Mouse (Mus musculus): Measurements from ENCODE around the gene Dop1a. TPM values are rescaled to one million over a fixed set of nuclear protein-coding genes. Genes with fewer than 3 reads are reported as not detected.
A peak's percentile ranks its signal among the peaks of the same experiment; 100 is the strongest.

Gene Dop1a
- polyA plus RNA-seq, 1 experiment from 2014 or later: 16.8 TPM

DNA sequence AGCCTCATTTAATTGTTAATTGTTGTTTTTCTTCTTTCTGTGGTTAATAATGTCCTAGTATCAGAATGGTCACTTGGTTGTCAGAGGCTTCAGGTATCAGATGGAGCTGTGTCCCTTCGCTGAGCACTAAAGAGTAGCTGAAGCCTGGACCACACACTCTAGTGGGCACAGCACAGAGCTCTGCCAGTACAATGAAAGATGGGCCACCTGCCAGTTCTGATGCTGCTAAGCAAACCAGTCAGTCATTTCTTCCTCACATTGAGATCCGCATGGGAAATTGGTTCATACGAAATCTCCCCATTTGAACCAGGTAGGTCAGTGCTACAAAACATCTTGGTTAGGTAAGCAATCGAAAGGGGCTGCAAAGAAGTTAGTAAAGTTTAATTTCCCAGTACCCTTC, 87.7 kb downstream of the Dop1a start:
- Histone ChIP-seq H3K4me2 (ENCODE audit: low read depth, low read length, severe bottlenecking) (no peak overlapping the region), H3K4me3 (ENCODE audit: low read depth, low read length) (no peak overlapping the region), H3K27ac (ENCODE audit: low read depth, low read length) (no peak overlapping the region), H3K9me3 (ENCODE audit: control insufficient read depth, low read length) (no peaks in the 10 kb centered on the region), H3K27me3 (ENCODE audit: control insufficient read depth, insufficient read depth, low read length) (no peaks in the 10 kb centered on the region), H3K36me3 (ENCODE audit: control insufficient read depth, insufficient read depth, low read length) (no peaks in the 10 kb centered on the region; the same call in none of the 2 replicates), H3K9ac (ENCODE audit: low read length) (no peak overlapping the region), H3K4me1 (replicated peaks; ENCODE audit: control insufficient read depth, insufficient read depth, low read length) (no peaks in the 10 kb centered on the region)
- DNase-seq (ENCODE audit: low spot score) (no peak), ATAC-seq (replicated peaks; ENCODE audit: low FRiP score) (no peak)
- WGBS: 95% methylated on average over 4 of the region's 4 CpGs

DNA sequence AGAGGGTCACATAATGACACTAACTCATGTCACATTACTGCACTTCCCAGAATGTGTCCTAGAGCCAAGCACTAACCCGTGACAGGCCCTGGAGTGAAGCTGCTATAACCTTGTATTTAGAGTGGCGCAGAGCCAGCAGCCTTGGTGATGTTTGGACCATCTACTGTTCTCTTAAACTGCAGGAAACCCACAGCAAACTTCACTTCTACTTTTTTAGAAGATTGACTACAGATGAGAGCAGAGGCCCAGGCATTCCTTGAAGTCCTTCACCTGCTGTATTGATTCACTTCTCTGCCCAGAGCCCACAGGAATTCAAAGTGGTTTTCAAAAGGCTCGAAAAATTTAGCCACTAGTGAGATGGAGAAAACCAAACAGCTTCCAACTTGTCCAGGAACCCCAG, 93.6 kb downstream of the Dop1a start:
- Histone ChIP-seq H3K27me3 (ENCODE audit: control insufficient read depth, insufficient read depth, low read length) (no peaks in the 10 kb centered on the region), H3K4me3 (ENCODE audit: low read depth, low read length) (no peak overlapping the region), H3K27ac (ENCODE audit: low read depth, low read length) (no peak overlapping the region), H3K4me2 (ENCODE audit: low read depth, low read length, severe bottlenecking) (no peak overlapping the region), H3K4me1 (replicated peaks; ENCODE audit: control insufficient read depth, insufficient read depth, low read length) (no peaks in the 10 kb centered on the region), H3K9ac (ENCODE audit: low read length) (no peak overlapping the region), H3K9me3 (ENCODE audit: control insufficient read depth, low read length) (no peaks in the 10 kb centered on the region), H3K36me3 (ENCODE audit: control insufficient read depth, insufficient read depth, low read length) (no peaks in the 10 kb centered on the region; the same call in none of the 2 replicates)
- WGBS: 92% methylated on average over 3 of the region's 3 CpGs
- no peak for DNase-seq (ENCODE audit: low spot score)
- no peak for ATAC-seq (replicated peaks; ENCODE audit: low FRiP score)

DNA sequence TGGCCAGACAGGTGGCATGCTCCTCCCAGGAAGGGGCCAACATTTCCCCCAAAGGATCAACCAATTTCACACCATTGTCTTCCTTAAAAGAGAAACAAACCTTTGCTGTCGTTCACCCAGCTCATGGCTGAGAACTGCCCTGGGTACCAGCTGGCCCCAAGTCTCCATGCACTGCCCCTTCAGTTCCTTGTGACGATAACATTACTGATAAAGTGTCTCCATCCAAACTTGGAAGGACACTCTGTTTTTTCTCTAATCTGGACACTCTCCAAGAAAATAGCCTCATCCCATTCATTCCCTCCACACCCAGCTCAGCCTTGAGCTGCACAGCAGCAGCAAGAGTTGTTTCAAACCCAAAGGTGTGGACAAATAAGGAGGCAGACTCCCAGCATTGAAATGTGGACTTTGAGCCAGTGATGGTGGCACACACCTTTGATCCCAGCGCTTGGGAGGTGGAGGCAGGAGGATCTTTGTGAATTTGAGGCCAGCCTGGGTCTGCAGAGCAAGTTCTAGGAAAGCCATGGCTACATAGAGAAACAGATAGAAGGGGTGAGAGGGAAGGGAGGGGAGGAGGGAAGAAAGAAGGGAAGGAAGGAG, 102.5 kb downstream of the Dop1a start:
- Histone ChIP-seq H3K4me1 (replicated peaks; ENCODE audit: control insufficient read depth, insufficient read depth, low read length) (peaks cover 5% of the 10 kb centered on the region; the same call in 1 of the 2 replicates), H3K9me3 (ENCODE audit: control insufficient read depth, low read length) (no peaks in the 10 kb centered on the region), H3K27me3 (ENCODE audit: control insufficient read depth, insufficient read depth, low read length) (no peaks in the 10 kb centered on the region), H3K27ac (ENCODE audit: low read depth, low read length) (no peak overlapping the region), H3K9ac (ENCODE audit: low read length) (no peak overlapping the region), H3K4me3 (ENCODE audit: low read depth, low read length) (no peak overlapping the region), H3K4me2 (ENCODE audit: low read depth, low read length, severe bottlenecking) (no peak overlapping the region), H3K36me3 (ENCODE audit: control insufficient read depth, insufficient read depth, low read length) (no peaks in the 10 kb centered on the region; the same call in 1 of the 2 replicates)
- 86% methylated on average over 3 of the region's 3 CpGs for WGBS
- no peak for ATAC-seq (replicated peaks; ENCODE audit: low FRiP score)
- DNase-seq (ENCODE audit: low spot score): no peak

DNA sequence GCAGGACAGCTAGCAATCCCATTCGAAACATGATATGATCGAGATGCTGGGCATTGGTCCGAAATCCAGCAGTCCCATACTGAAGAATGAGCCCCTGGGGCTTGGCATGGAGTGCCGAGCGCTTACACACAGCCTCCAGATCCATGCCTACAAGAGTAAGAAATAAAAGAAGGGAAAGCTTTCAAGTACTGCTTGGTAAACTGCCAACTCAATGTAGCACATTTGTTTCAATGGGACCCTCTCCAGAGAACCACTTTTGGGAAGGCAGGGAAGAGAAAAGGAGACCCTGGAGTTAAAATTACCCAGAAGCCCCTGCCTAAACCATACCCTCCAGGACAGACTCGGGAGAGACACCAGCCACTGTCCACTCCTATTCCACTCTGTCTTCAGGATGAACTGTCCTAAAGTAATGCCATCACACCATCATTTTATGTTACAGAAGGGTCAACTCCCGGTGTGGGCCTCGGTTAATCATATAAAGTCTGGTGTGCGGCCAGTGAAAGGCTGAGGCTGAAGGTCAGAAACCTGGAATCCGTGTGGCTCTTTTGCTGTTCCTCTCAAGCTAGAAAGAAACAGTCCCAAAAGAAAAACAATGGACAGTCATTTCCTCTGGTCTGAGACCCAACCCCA, 103.4 kb downstream of the Dop1a start:
- Histone ChIP-seq H3K9ac (ENCODE audit: low read length) (no peak overlapping the region), H3K4me1 (replicated peaks; ENCODE audit: control insufficient read depth, insufficient read depth, low read length) (peaks cover 5% of the 10 kb centered on the region; the same call in 1 of the 2 replicates), H3K4me3 (ENCODE audit: low read depth, low read length) (peak overlapping the region; percentile 65; the same call in 1 of the 2 replicates), H3K27ac (ENCODE audit: low read depth, low read length) (no peak overlapping the region), H3K36me3 (ENCODE audit: control insufficient read depth, insufficient read depth, low read length) (no peaks in the 10 kb centered on the region; the same call in 1 of the 2 replicates), H3K4me2 (ENCODE audit: low read depth, low read length, severe bottlenecking) (peak overlapping the region; percentile 95; the same call in 1 of the 2 replicates), H3K27me3 (ENCODE audit: control insufficient read depth, insufficient read depth, low read length) (no peaks in the 10 kb centered on the region), H3K9me3 (ENCODE audit: control insufficient read depth, low read length) (no peaks in the 10 kb centered on the region)
- WGBS: 81% methylated on average over 10 of the region's 10 CpGs
- DNase-seq (ENCODE audit: low spot score) (no peak), ATAC-seq (replicated peaks; ENCODE audit: low FRiP score) (no peak)

DNA sequence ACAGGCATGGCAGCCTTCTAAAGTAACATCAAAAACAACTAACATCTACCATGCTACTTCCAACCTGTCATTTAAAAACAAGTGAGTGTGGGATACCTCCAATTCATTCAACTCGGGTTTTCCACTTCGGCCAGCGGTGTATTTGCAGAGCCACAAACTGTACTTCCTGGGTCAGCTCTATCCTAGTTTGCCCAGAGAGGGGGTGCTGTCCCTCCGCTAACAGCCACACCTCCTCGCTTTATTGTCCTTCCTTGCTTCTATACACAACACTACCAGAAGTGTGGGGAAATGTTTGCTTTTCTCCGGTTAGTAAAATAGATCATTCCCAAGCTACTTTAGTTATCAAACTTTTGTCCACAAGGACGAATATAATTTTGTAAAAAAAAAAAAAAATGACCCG, 104.0 kb downstream of the Dop1a start:
- H3K4me3 ChIP-seq (ENCODE audit: low read depth, low read length): peak overlapping the region; percentile 65
- H3K27ac ChIP-seq (ENCODE audit: low read depth, low read length): no peak overlapping the region
- no peak overlapping the region for H3K9ac ChIP-seq (ENCODE audit: low read length)
- no peaks in the 10 kb centered on the region for H3K27me3 ChIP-seq (ENCODE audit: control insufficient read depth, insufficient read depth, low read length)
- no peaks in the 10 kb centered on the region; the same call in 1 of the 2 replicates for H3K36me3 ChIP-seq (ENCODE audit: control insufficient read depth, insufficient read depth, low read length)
- WGBS: 24% methylated on average over 8 of the region's 8 CpGs
- ATAC-seq (replicated peaks; ENCODE audit: low FRiP score) (no peak), DNase-seq (ENCODE audit: low spot score) (no peak)
- H3K4me2 ChIP-seq (ENCODE audit: low read depth, low read length, severe bottlenecking): peak overlapping the region; percentile 95
- peaks cover 5% of the 10 kb centered on the region; the same call in 1 of the 2 replicates for H3K4me1 ChIP-seq (replicated peaks; ENCODE audit: control insufficient read depth, insufficient read depth, low read length)
- no peaks in the 10 kb centered on the region for H3K9me3 ChIP-seq (ENCODE audit: control insufficient read depth, low read length)

DNA sequence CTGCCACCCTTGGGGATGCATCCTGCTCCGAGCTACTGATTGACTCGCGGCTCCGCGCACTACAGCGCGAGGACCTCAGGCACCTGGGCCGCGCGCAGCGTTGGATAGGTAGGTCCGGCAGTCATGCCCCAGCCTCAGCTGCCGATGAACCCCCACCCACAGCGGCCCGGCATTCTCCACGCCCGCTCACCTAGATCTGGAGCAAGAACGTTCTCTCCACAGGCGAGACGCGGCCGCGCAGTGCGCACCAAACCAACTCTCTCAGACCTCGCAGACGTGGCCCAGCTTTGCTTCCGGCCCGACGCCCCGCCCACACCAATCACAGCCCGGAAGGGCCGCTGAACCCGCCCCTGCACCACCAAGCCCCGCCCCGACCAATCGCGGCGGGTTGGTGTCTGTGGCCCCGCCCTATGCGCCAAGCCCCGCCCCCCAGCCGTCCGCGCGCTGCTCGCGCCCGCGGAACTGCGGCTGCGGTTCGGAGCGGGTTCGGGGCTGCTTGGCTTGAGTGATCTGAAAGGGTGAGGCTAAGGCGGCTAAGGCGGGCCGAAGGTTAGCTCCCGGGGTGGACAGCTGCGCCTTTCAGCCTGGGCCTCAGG, 104.7 kb downstream of the Dop1a start, which contains the start of the genes Pgm3 and Rwdd2a:
Pgm3 (minus strand) TSS at position 303 of the 596 bp plus-strand sequence.
Rwdd2a (plus strand) TSS at position 452 of the 596 bp plus-strand sequence.
- Histone ChIP-seq H3K9ac (ENCODE audit: low read length) (peak within 1 kb of the TSS; percentile 59), H3K9me3 (ENCODE audit: control insufficient read depth, low read length) (no peaks in the 10 kb centered on the region), H3K4me1 (replicated peaks; ENCODE audit: control insufficient read depth, insufficient read depth, low read length) (peaks cover 5% of the 10 kb centered on the region; the same call in 1 of the 2 replicates), H3K27me3 (ENCODE audit: control insufficient read depth, insufficient read depth, low read length) (no peaks in the 10 kb centered on the region), H3K27ac (ENCODE audit: low read depth, low read length) (no peak within 1 kb of the TSS), H3K4me2 (ENCODE audit: low read depth, low read length, severe bottlenecking) (peak within 1 kb of the TSS; percentile 95), H3K36me3 (ENCODE audit: control insufficient read depth, insufficient read depth, low read length) (no peaks in the 10 kb centered on the region; the same call in 1 of the 2 replicates), H3K4me3 (ENCODE audit: low read depth, low read length) (peak within 1 kb of the TSS; percentile 65)
- ATAC-seq (replicated peaks; ENCODE audit: low FRiP score) (peak; percentile 99), DNase-seq (ENCODE audit: low spot score) (peak; percentile 98)
- 1% methylated on average over 59 of the region's 59 CpGs for WGBS

DNA sequence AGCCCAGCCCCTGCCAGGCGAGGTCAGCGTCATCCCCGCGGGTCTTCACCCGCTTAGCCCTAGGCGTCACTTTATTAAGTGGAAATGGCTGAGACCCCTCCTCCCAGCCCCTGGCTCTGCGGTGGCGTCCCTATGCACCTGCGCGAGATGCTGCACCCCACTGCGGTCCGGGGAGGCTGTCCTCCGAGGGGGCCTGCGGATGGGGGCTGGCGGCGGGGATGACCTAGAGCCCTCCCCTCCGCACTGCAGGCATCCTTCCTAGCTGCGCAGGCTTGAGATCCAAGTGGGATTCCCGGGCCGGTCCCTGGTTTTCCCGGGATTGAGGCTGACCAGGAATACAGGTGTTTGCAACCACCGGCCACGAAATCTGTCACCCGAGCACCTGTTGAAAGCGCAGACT, 105.2 kb downstream of the Dop1a start:
- peak overlapping the region; percentile 52 for H3K9ac ChIP-seq (ENCODE audit: low read length)
- peak overlapping the region; percentile 95 for H3K4me2 ChIP-seq (ENCODE audit: low read depth, low read length, severe bottlenecking)
- no peaks in the 10 kb centered on the region; the same call in 1 of the 2 replicates for H3K36me3 ChIP-seq (ENCODE audit: control insufficient read depth, insufficient read depth, low read length)
- H3K4me3 ChIP-seq (ENCODE audit: low read depth, low read length): peak overlapping the region; percentile 65
- H3K9me3 ChIP-seq (ENCODE audit: control insufficient read depth, low read length): no peaks in the 10 kb centered on the region
- no peak overlapping the region for H3K27ac ChIP-seq (ENCODE audit: low read depth, low read length)
- H3K4me1 ChIP-seq (replicated peaks; ENCODE audit: control insufficient read depth, insufficient read depth, low read length): peaks cover 5% of the 10 kb centered on the region; the same call in 1 of the 2 replicates
- ATAC-seq (replicated peaks; ENCODE audit: low FRiP score) (no peak), DNase-seq (ENCODE audit: low spot score) (peak; percentile 67)
- H3K27me3 ChIP-seq (ENCODE audit: control insufficient read depth, insufficient read depth, low read length): no peaks in the 10 kb centered on the region
- WGBS: under 1% methylated on average over 25 of the region's 25 CpGs

DNA sequence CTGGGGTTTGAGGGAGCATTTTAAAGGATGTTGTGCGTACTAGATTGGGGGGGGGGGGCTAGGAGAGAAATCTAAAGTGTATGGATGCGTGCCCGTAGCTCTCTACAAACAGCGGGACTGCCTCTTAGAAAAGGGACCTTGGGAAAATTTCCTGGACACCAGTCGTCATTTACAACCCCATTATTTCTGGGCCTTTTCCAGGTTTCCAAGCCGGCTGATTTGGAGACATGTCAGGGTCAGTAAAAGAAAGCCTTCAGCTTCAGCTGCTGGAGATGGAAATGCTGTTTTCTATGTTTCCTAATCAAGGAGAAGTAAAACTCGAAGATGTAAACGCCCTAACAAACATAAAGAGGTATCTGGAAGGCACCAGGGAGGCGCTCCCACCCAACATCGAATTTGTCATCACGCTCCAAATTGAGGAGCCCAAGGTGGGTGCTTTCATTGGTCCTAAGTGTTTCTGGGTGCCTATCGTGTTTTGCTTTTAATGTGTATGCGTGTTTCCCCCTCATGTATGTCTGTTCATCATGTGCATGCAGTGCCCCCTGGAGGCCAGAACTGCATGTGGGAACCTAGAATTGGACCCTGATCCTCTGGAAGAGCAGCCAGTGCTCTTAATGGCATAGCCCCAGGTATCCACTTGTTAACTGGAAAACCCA, 105.8 kb downstream of the Dop1a start:
- peak overlapping the region; percentile 95 for H3K4me2 ChIP-seq (ENCODE audit: low read depth, low read length, severe bottlenecking)
- ATAC-seq (replicated peaks; ENCODE audit: low FRiP score) (0 out of 2 replicates have a peak, but pooled peaks have one; percentile 0), DNase-seq (ENCODE audit: low spot score) (peak; percentile 89)
- WGBS: 6% methylated on average over 13 of the region's 13 CpGs
- H3K9me3 ChIP-seq (ENCODE audit: control insufficient read depth, low read length): no peaks in the 10 kb centered on the region
- no peaks in the 10 kb centered on the region; the same call in 1 of the 2 replicates for H3K36me3 ChIP-seq (ENCODE audit: control insufficient read depth, insufficient read depth, low read length)
- no peak overlapping the region; the same call in 1 of the 2 replicates for H3K9ac ChIP-seq (ENCODE audit: low read length)
- H3K4me1 ChIP-seq (replicated peaks; ENCODE audit: control insufficient read depth, insufficient read depth, low read length): peaks cover 5% of the 10 kb centered on the region; the same call in 1 of the 2 replicates
- H3K27me3 ChIP-seq (ENCODE audit: control insufficient read depth, insufficient read depth, low read length): no peaks in the 10 kb centered on the region
- H3K27ac ChIP-seq (ENCODE audit: low read depth, low read length): no peak overlapping the region
- peak overlapping the region; percentile 65 for H3K4me3 ChIP-seq (ENCODE audit: low read depth, low read length)

All from forebrain, embryonic 11.5 days (tissue).